In the genomic region with DNA sequence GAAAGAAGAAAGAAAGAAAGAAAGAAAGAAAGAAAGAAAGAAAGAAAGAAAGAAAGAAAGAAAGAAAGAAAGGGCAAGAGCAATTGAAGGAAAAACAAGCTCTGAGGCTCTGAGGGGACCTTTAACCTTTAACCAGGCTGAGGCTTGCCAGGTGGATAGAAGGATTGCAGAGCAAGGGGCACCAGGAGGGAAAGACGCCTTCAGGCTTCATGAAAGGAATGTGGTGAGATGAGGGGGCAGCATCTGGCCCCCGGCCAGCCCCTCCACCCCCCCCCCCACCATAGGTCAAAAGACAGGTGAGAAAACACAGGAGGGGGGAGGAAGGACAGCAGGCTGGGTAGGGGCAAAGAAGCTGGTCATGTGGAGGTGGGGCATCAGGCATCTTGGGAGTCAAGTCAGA, we compare ENCODE assay signal across 15 mouse cellular contexts. TPM values are rescaled to one million over a fixed set of nuclear protein-coding genes. Genes with fewer than 3 reads are reported as not detected.
A peak's percentile ranks its signal among the peaks of the same experiment; 100 is the strongest.
DNase-seq lines count a peak whose midpoint lies in the region; ATAC-seq and TF ChIP-seq lines count a peak whose summit lies in the region.
"Had no signal": no experiment of that assay in that cellular context is flagged by ENCODE, and none has a peak within 500 bp of the region (broad histone marks: within the 10 kb centered on the region; RNA-seq: fewer than 3 reads in every experiment).

No protein-coding gene starts in this region.

- DNase-seq in lung, postnatal 0 days (ENCODE audit: low spot score), result no peak
- no peak for DNase-seq in lung, adult 2 months
- DNase-seq in spleen, adult 18-20 months, result no peak
- DNase-seq in spleen, postnatal 36 days (ENCODE audit: low spot score in 2 of 2), result no peak
- DNase-seq: adrenal gland, postnatal 25 days; cerebellum, postnatal 10 days; forebrain, postnatal 0 days; gastrocnemius, postnatal 25 days; heart, postnatal 14 days had no signal

- no peak for TF ChIP-seq EP300 in lung, postnatal 0 days (IDR thresholded peaks at IDR 0.05)

- H3K36me3 ChIP-seq in heart, embryonic 15.5 days, result no peaks in the 10 kb centered on the region
- no peaks in the 10 kb centered on the region for H3K36me3 ChIP-seq in heart, embryonic 11.5 days (ENCODE audit: control insufficient read depth, insufficient read depth, low read length)
- H3K36me3 ChIP-seq in lung, postnatal 0 days (ENCODE audit: insufficient read depth, low read length), result no peaks in the 10 kb centered on the region
- no peaks in the 10 kb centered on the region for H3K36me3 ChIP-seq in limb, embryonic 13.5 days
- H3K36me3 ChIP-seq: G1E; neural tube, embryonic 13.5 days had no signal

- no peaks in the 10 kb centered on the region for H3K27me3 ChIP-seq in heart, embryonic 15.5 days
- H3K27me3 ChIP-seq in heart, embryonic 11.5 days (ENCODE audit: control insufficient read depth, insufficient read depth, low read length), result no peaks in the 10 kb centered on the region
- no peaks in the 10 kb centered on the region for H3K27me3 ChIP-seq in lung, postnatal 0 days (replicated peaks; ENCODE audit: insufficient read depth, low read length)
- no peaks in the 10 kb centered on the region for H3K27me3 ChIP-seq in limb, embryonic 13.5 days
- H3K27me3 ChIP-seq: neural tube, embryonic 13.5 days had no signal

- H3K9ac ChIP-seq in heart, embryonic 15.5 days, result no peak overlapping the region
- no peak overlapping the region for H3K9ac ChIP-seq in heart, embryonic 11.5 days (ENCODE audit: low read depth, low read length)
- no peak overlapping the region for H3K9ac ChIP-seq in lung, postnatal 0 days (replicated peaks; ENCODE audit: low read depth)
- H3K9ac ChIP-seq in limb, embryonic 13.5 days, result no peak overlapping the region
- H3K9ac ChIP-seq: forebrain, postnatal 0 days; liver, embryonic 14.5 days; neural tube, embryonic 13.5 days had no signal

- no peaks in the 10 kb centered on the region for H3K9me3 ChIP-seq in heart, embryonic 15.5 days (replicated peaks)
- no peaks in the 10 kb centered on the region for H3K9me3 ChIP-seq in heart, embryonic 11.5 days (replicated peaks; ENCODE audit: control insufficient read depth, low read length)
- H3K9me3 ChIP-seq in lung, postnatal 0 days (ENCODE audit: low read length), result no peaks in the 10 kb centered on the region
- H3K9me3 ChIP-seq in limb, embryonic 13.5 days, result no peaks in the 10 kb centered on the region
- H3K9me3 ChIP-seq: G1E; neural tube, embryonic 13.5 days had no signal

- H3K4me2 ChIP-seq in heart, embryonic 15.5 days, result no peak overlapping the region
- H3K4me2 ChIP-seq in heart, embryonic 11.5 days, result no peak overlapping the region
- H3K4me2 ChIP-seq in lung, postnatal 0 days (replicated peaks; ENCODE audit: low read depth, low read length), result no peak overlapping the region
- H3K4me2 ChIP-seq in limb, embryonic 13.5 days (replicated peaks), result no peak overlapping the region
- H3K4me2 ChIP-seq: neural tube, embryonic 13.5 days had no signal

- peaks cover 34% of the 10 kb centered on the region for H3K4me1 ChIP-seq in heart, embryonic 15.5 days (replicated peaks)
- peaks cover 24% of the 10 kb centered on the region for H3K4me1 ChIP-seq in heart, embryonic 11.5 days (ENCODE audit: control insufficient read depth, insufficient read depth, low read length)
- 0 out of 2 replicates have a peak, but pooled peaks cover 9% of the 10 kb centered on the region for H3K4me1 ChIP-seq in lung, postnatal 0 days (ENCODE audit: insufficient read depth, low read depth, low read length)
- peaks cover 6% of the 10 kb centered on the region; the same call in 1 of the 2 replicates for H3K4me1 ChIP-seq in lung, adult 2 months (ENCODE audit: control insufficient read depth, insufficient read depth, low read length)
- H3K4me1 ChIP-seq in limb, embryonic 13.5 days, result peaks cover 19% of the 10 kb centered on the region
- H3K4me1 ChIP-seq: neural tube, embryonic 13.5 days had no signal

- 14% methylated on average over 2 of the region's 2 CpGs for WGBS in heart, embryonic 15.5 days
- WGBS in heart, embryonic 11.5 days (ENCODE audit: insufficient replicate concordance), result 24% methylated on average over 2 of the region's 2 CpGs
- 16% methylated on average over 2 of the region's 2 CpGs for WGBS in lung, postnatal 0 days
- WGBS in lung, adult 2 months, result 19% methylated on average over 2 of the region's 2 CpGs
- 19% methylated on average over 2 of the region's 2 CpGs for WGBS in limb, embryonic 13.5 days

- ATAC-seq in heart, embryonic 15.5 days (replicated peaks; ENCODE audit: insufficient number of reproducible peaks, insufficient read depth, low FRiP score, low read depth), result no peak
- no peak for ATAC-seq in heart, embryonic 11.5 days (replicated peaks; ENCODE audit: insufficient number of reproducible peaks, low FRiP score, low TSS enrichment)
- no peak for ATAC-seq in lung, postnatal 0 days
- no peak for ATAC-seq in limb, embryonic 13.5 days (ENCODE audit: low FRiP score, low read depth)
- ATAC-seq: forebrain, postnatal 0 days had no signal

- TF ChIP-seq CTCF in lung, postnatal 0 days (IDR thresholded peaks at IDR 0.05), result no peak
- TF ChIP-seq CTCF in lung, adult 2 months (IDR thresholded peaks at IDR 0.05; ENCODE audit: insufficient read depth, low read length), result no peak

- no peak overlapping the region for H3K4me3 ChIP-seq in heart, embryonic 15.5 days
- H3K4me3 ChIP-seq in heart, embryonic 11.5 days (ENCODE audit: low read depth, low read length), result no peak overlapping the region
- no peak overlapping the region for H3K4me3 ChIP-seq in lung, postnatal 0 days (ENCODE audit: low read depth, low read length)
- H3K4me3 ChIP-seq in lung, adult 2 months (replicated peaks; ENCODE audit: extremely low read depth, low read depth, low read length), result no peak overlapping the region
- H3K4me3 ChIP-seq in limb, embryonic 13.5 days, result no peak overlapping the region
- H3K4me3 ChIP-seq: neural tube, embryonic 13.5 days had no signal

- H3K27ac ChIP-seq in heart, embryonic 15.5 days, result peak overlapping the region; percentile 7; the same call in 1 of the 2 replicates
- no peak overlapping the region for H3K27ac ChIP-seq in heart, embryonic 11.5 days (ENCODE audit: low read depth, low read length)
- 0 out of 2 replicates have a peak overlapping the region, but pooled peaks have one; percentile 20 for H3K27ac ChIP-seq in lung, postnatal 0 days (ENCODE audit: low read length)
- H3K27ac ChIP-seq in limb, embryonic 13.5 days, result 0 out of 2 replicates have a peak overlapping the region, but pooled peaks have one; percentile 17
- H3K27ac ChIP-seq: liver, embryonic 14.5 days; neural tube, embryonic 13.5 days had no signal

- TF ChIP-seq POLR2A in lung, adult 2 months (IDR thresholded peaks at IDR 0.05; ENCODE audit: borderline replicate concordance, extremely low read depth, low read depth, low read length), result no peak

RNA-seq across cellular contexts. Expression of a gene that starts 8.2 kb away (rescaled TPM):
- 128 and 143 TPM in 2 replicates for polyA plus RNA-seq in heart, embryonic 15.5 days (2015; fragmentation: Nextera tagmentation; extraction: Ambion mirVana)
- polyA plus RNA-seq in heart, embryonic 11.5 days (2014; fragmentation: Nextera tagmentation; extraction: Ambion mirVana), result 115 and 149 TPM in 2 replicates
- 130 and 138 TPM in 2 replicates for polyA plus RNA-seq in lung, postnatal 0 days (2015; fragmentation: Nextera tagmentation; extraction: Ambion mirVana)
- 125 and 170 TPM in 2 replicates for polyA plus RNA-seq in lung, adult 2 months (2012; rRNA removed)
- polyA plus RNA-seq in limb, embryonic 13.5 days (2015; fragmentation: Nextera tagmentation; extraction: Ambion mirVana), result 56.9 and 63.3 TPM in 2 replicates

RNA-seq across cellular contexts. Expression of a gene that starts 18.3 kb away (rescaled TPM):
- 23.9 and 29.0 TPM in 2 replicates for polyA plus RNA-seq in heart, embryonic 15.5 days (2015; fragmentation: Nextera tagmentation; extraction: Ambion mirVana)
- polyA plus RNA-seq in heart, embryonic 11.5 days (2014; fragmentation: Nextera tagmentation; extraction: Ambion mirVana), result 25.1 and 26.0 TPM in 2 replicates
- polyA plus RNA-seq in lung, postnatal 0 days (2015; fragmentation: Nextera tagmentation; extraction: Ambion mirVana), result 15.8 and 18.3 TPM in 2 replicates
- 15.1 and 21.4 TPM in 2 replicates for polyA plus RNA-seq in lung, adult 2 months (2012; rRNA removed)
- polyA plus RNA-seq in limb, embryonic 13.5 days (2015; fragmentation: Nextera tagmentation; extraction: Ambion mirVana), result 53.0 and 54.0 TPM in 2 replicates

RNA-seq across cellular contexts. Expression of a gene that starts 24.7 kb away (rescaled TPM):
- polyA plus RNA-seq in heart, embryonic 15.5 days (2015; fragmentation: Nextera tagmentation; extraction: Ambion mirVana), result 8.2 and 9.1 TPM in 2 replicates
- 12.9 and 15.3 TPM in 2 replicates for polyA plus RNA-seq in heart, embryonic 11.5 days (2014; fragmentation: Nextera tagmentation; extraction: Ambion mirVana)
- polyA plus RNA-seq in lung, postnatal 0 days (2015; fragmentation: Nextera tagmentation; extraction: Ambion mirVana), result 9.2 and 9.8 TPM in 2 replicates
- polyA plus RNA-seq in lung, adult 2 months (2012; rRNA removed), result 7.0 and 13.3 TPM in 2 replicates
- polyA plus RNA-seq in limb, embryonic 13.5 days (2015; fragmentation: Nextera tagmentation; extraction: Ambion mirVana), result 13.5 and 13.7 TPM in 2 replicates

RNA-seq across cellular contexts. Expression of a gene that starts 34.0 kb away (rescaled TPM):
- polyA plus RNA-seq in heart, embryonic 15.5 days (2015; fragmentation: Nextera tagmentation; extraction: Ambion mirVana), result 356 and 369 TPM in 2 replicates
- polyA plus RNA-seq in heart, embryonic 11.5 days (2014; fragmentation: Nextera tagmentation; extraction: Ambion mirVana), result 252 and 277 TPM in 2 replicates
- polyA plus RNA-seq in lung, postnatal 0 days (2015; fragmentation: Nextera tagmentation; extraction: Ambion mirVana), result 582 and 634 TPM in 2 replicates
- 167 and 313 TPM in 2 replicates for polyA plus RNA-seq in lung, adult 2 months (2012; rRNA removed)
- 426 and 428 TPM in 2 replicates for polyA plus RNA-seq in limb, embryonic 13.5 days (2015; fragmentation: Nextera tagmentation; extraction: Ambion mirVana)

RNA-seq across cellular contexts. Expression of a gene that starts 34.0 kb away (rescaled TPM):
- polyA plus RNA-seq in heart, embryonic 15.5 days (2015; fragmentation: Nextera tagmentation; extraction: Ambion mirVana), result 31.6 and 34.9 TPM in 2 replicates
- polyA plus RNA-seq in heart, embryonic 11.5 days (2014; fragmentation: Nextera tagmentation; extraction: Ambion mirVana), result 28.5 and 34.7 TPM in 2 replicates
- 92.9 and 93.1 TPM in 2 replicates for polyA plus RNA-seq in lung, postnatal 0 days (2015; fragmentation: Nextera tagmentation; extraction: Ambion mirVana)
- 64.1 and 75.8 TPM in 2 replicates for polyA plus RNA-seq in lung, adult 2 months (2012; rRNA removed)
- 30.3 and 35.8 TPM in 2 replicates for polyA plus RNA-seq in limb, embryonic 13.5 days (2015; fragmentation: Nextera tagmentation; extraction: Ambion mirVana)
